Mouse (Mus musculus) intestine, postnatal 0 days (tissue): Measurements from ENCODE around the gene Fryl. TPM values are rescaled to one million over a fixed set of nuclear protein-coding genes. Genes with fewer than 3 reads are reported as not detected.

Experiments
- ATAC-seq: fragments of 200-750 bp; cut with Nextera tagmentation; 2 replicates; pipeline ENCODE4 v1.8.0; 2017; ENCODE audit warnings: mild to moderate bottlenecking, moderate TSS enrichment, moderate library complexity
- H3K27ac ChIP-seq: fragments of 300-500 bp; sonication (generic); 2 replicates; pipeline ENCODE4 v1.5.1; 2014; ENCODE audit warnings: mild to moderate bottlenecking, low read depth, low read length, moderate library complexity
- H3K27me3 ChIP-seq: fragments of 300-500 bp; sonication (generic); replicated peaks from 2 replicates; pipeline ENCODE4 v1.6.1; 2014; ENCODE audit warnings: low read length, mixed read lengths; ENCODE audit not compliant: control insufficient read depth, insufficient read depth
- H3K36me3 ChIP-seq: fragments of 300-500 bp; sonication (generic); 2 replicates; pipeline ENCODE4 v1.6.1; 2014; ENCODE audit warnings: mild to moderate bottlenecking, moderate library complexity; ENCODE audit not compliant: control insufficient read depth, insufficient read depth
- H3K4me1 ChIP-seq: fragments of 300-500 bp; sonication (generic); replicated peaks from 2 replicates; pipeline ENCODE4 v1.6.1; 2014; ENCODE audit warnings: antibody characterized with exemption, low read length, mixed read lengths; ENCODE audit not compliant: control insufficient read depth, insufficient read depth
- H3K4me2 ChIP-seq: fragments of 300-500 bp; sonication (generic); replicated peaks from 2 replicates; pipeline ENCODE4 v1.6.1; 2014; ENCODE audit warnings: low read depth, mild to moderate bottlenecking, moderate library complexity
- H3K4me3 ChIP-seq: fragments of 300-500 bp; sonication (generic); 2 replicates; pipeline ENCODE4 v1.5.1; 2014; ENCODE audit warnings: low read depth, low read length
- H3K9ac ChIP-seq: fragments of 300-500 bp; sonication (generic); 2 replicates; pipeline ENCODE4 v1.6.1; 2014; ENCODE audit warnings: mild to moderate bottlenecking, low read depth, low read length
- H3K9me3 ChIP-seq: fragments of 300-500 bp; sonication (generic); 2 replicates; pipeline ENCODE4 v1.6.1; 2016; ENCODE audit warnings: mixed run types; ENCODE audit not compliant: control insufficient read depth
- CTCF ChIP-seq: sonication (generic); IDR thresholded peaks from 2 replicates; pipeline ENCODE4 v1.5.1; 2016; ENCODE audit warnings: low read depth, mild to moderate bottlenecking, control low read depth, antibody characterized with exemption, moderate library complexity
- WGBS: fragments of 180-500 bp; shearing (Covaris S2); extraction: QIAGEN DNeasy Blood & Tissue Kit; methylation state at CpG from one replicate; pipeline ENCODE4 v1.1.7; 2014; 5-methylcytosine and 5-hydroxymethylcytosine counted together
- polyA plus RNA-seq: library from polyadenylated mRNA; unstranded; fragments of >200 nt; fragmentation: Nextera tagmentation; extraction: Ambion mirVana; gene quantifications from 2 replicates; pipeline ENCODE4 v1.2.1, GENCODE M21; 2015

Gene Fryl
- polyA plus RNA-seq, 1 experiment from 2014 or later = 28.2 TPM

GRCm38 (mm10) chr5:73240391-73240790 lies 16.0 kb downstream of the Fryl start:
- TF ChIP-seq CTCF = no peak
- H3K9me3 ChIP-seq = no peaks in the 10 kb centered on the region

GRCm38 (mm10) chr5:73236894-73237334 lies 19.5 kb downstream of the Fryl start:
- no peak for ATAC-seq
- Histone ChIP-seq H3K27me3 (no peaks in the 10 kb centered on the region), H3K9me3 (no peaks in the 10 kb centered on the region), H3K4me3 (no peak overlapping the region), H3K27ac (no peak overlapping the region), H3K36me3 (no peaks in the 10 kb centered on the region), H3K4me1 (peaks cover 3% of the 10 kb centered on the region; the same call in 1 of the 2 replicates), H3K9ac (no peak overlapping the region), H3K4me2 (no peak overlapping the region)
- no peak for TF ChIP-seq CTCF
- 56% methylated on average over 6 of the region's 6 CpGs for WGBS

More at GRCm38 (mm10) chr5:73240391-73240790, 16.0 kb downstream of the Fryl start:
- H3K36me3 ChIP-seq = no peaks in the 10 kb centered on the region
- no peak overlapping the region for H3K9ac ChIP-seq
- no peak overlapping the region for H3K27ac ChIP-seq
- no peak overlapping the region for H3K4me3 ChIP-seq
- 93% methylated on average over 6 of the region's 6 CpGs for WGBS
- no peak overlapping the region for H3K4me2 ChIP-seq
- no peaks in the 10 kb centered on the region for H3K27me3 ChIP-seq
- ATAC-seq = no peak
- H3K4me1 ChIP-seq = no peaks in the 10 kb centered on the region

- Histone ChIP-seq H3K4me2 (no peak overlapping the region), H3K27ac (no peak overlapping the region), H3K4me1 (peaks cover 3% of the 10 kb centered on the region; the same call in 1 of the 2 replicates), H3K9me3 (no peaks in the 10 kb centered on the region), H3K9ac (no peak overlapping the region), H3K36me3 (no peaks in the 10 kb centered on the region), H3K4me3 (no peak overlapping the region), H3K27me3 (no peaks in the 10 kb centered on the region)
- 79% methylated on average over 5 of the region's 5 CpGs for WGBS
- no peak for ATAC-seq
- no peak for TF ChIP-seq CTCF
Measured at GRCm38 (mm10) chr5:73235201-73235600, 21.2 kb downstream of the Fryl start.

GRCm38 (mm10) chr5:73233018-73233881 lies 23.2 kb downstream of the Fryl start:
- H3K9ac ChIP-seq = no peak overlapping the region
- ATAC-seq = no peak
- TF ChIP-seq CTCF = no peak
- H3K27me3 ChIP-seq = no peaks in the 10 kb centered on the region
- H3K36me3 ChIP-seq = no peaks in the 10 kb centered on the region
- H3K4me2 ChIP-seq = no peak overlapping the region
- H3K27ac ChIP-seq = no peak overlapping the region
- 56% methylated on average over 17 of the region's 17 CpGs for WGBS
- peaks cover 3% of the 10 kb centered on the region for H3K4me1 ChIP-seq
- no peak overlapping the region for H3K4me3 ChIP-seq
- H3K9me3 ChIP-seq = no peaks in the 10 kb centered on the region

GRCm38 (mm10) chr5:73232267-73232666 lies 24.2 kb downstream of the Fryl start:
- Histone ChIP-seq H3K36me3 (no peaks in the 10 kb centered on the region), H3K9ac (no peak overlapping the region), H3K4me2 (no peak overlapping the region), H3K27ac (no peak overlapping the region), H3K4me3 (no peak overlapping the region), H3K9me3 (no peaks in the 10 kb centered on the region), H3K4me1 (peaks cover 3% of the 10 kb centered on the region), H3K27me3 (no peaks in the 10 kb centered on the region)
- no peak for ATAC-seq
- WGBS = 51% methylated on average over 9 of the region's 9 CpGs
- no peak for TF ChIP-seq CTCF

- Histone ChIP-seq H3K36me3 (no peaks in the 10 kb centered on the region), H3K27ac (no peak overlapping the region), H3K4me3 (no peak overlapping the region), H3K9ac (no peak overlapping the region), H3K4me2 (no peak overlapping the region), H3K4me1 (peaks cover 3% of the 10 kb centered on the region), H3K27me3 (no peaks in the 10 kb centered on the region), H3K9me3 (no peaks in the 10 kb centered on the region)
- ATAC-seq = no peak
- TF ChIP-seq CTCF = no peak
- 37% methylated on average over 6 of the region's 6 CpGs for WGBS
Measured at GRCm38 (mm10) chr5:73231835-73232234, 24.6 kb downstream of the Fryl start.
